Mouse (Mus musculus): Measurements from ENCODE around the gene Phactr3. TPM values are rescaled to one million over a fixed set of nuclear protein-coding genes. Genes with fewer than 3 reads are reported as not detected.

Gene Phactr3
- polyA plus RNA-seq, 1 experiment from 2014 or later: not detected

- H3K27me3 ChIP-seq: no peaks in the 10 kb centered on the region
- ChIA-PET POLR2A (no interaction called here), CTCF (no interaction called here)
- DNase-seq (ENCODE audit: low read depth, low spot score) (no peak), ATAC-seq (no peak)
- in situ Hi-C loops (cut with MboI; ENCODE audit: low pct_unique_long_range_greater_than_20kb): no loop called here
- TF ChIP-seq CTCF (IDR thresholded peaks at IDR 0.05): no peak
Measured at GRCm38 (mm10) chr2:178304188-178304529, 185.4 kb downstream of the Phactr3 start.

GRCm38 (mm10) chr2:178304669-178305068, 185.9 kb downstream of the Phactr3 start:
- CTCF ChIA-PET: no interaction called here
- peaks cover 2% of the 10 kb centered on the region for H3K27me3 ChIP-seq
- DNase-seq (ENCODE audit: low read depth, low spot score) (no peak), ATAC-seq (no peak)
- in situ Hi-C loops (cut with MboI; ENCODE audit: low pct_unique_long_range_greater_than_20kb): no loop called here
- no peak for TF ChIP-seq CTCF (IDR thresholded peaks at IDR 0.05)
- POLR2A ChIA-PET: no interaction called here

- ChIA-PET POLR2A (no interaction called here), CTCF (no interaction called here)
- no peak for TF ChIP-seq CTCF (IDR thresholded peaks at IDR 0.05)
- ATAC-seq (no peak), DNase-seq (ENCODE audit: low read depth, low spot score) (no peak)
- in situ Hi-C loops (cut with MboI; ENCODE audit: low pct_unique_long_range_greater_than_20kb): no loop called here
- H3K27me3 ChIP-seq: peaks cover 3% of the 10 kb centered on the region
Measured at GRCm38 (mm10) chr2:178313539-178313938, 194.8 kb downstream of the Phactr3 start.

GRCm38 (mm10) chr2:178316281-178316680, 197.5 kb downstream of the Phactr3 start:
- CTCF ChIA-PET: no interaction called here
- POLR2A ChIA-PET: no interaction called here
- in situ Hi-C loops (cut with MboI; ENCODE audit: low pct_unique_long_range_greater_than_20kb): no loop called here
- H3K27me3 ChIP-seq: no peaks in the 10 kb centered on the region
- no peak for TF ChIP-seq CTCF (IDR thresholded peaks at IDR 0.05)
- DNase-seq (ENCODE audit: low read depth, low spot score): no peak
- ATAC-seq: no peak

- ATAC-seq: no peak
- H3K27me3 ChIP-seq: no peaks in the 10 kb centered on the region
- DNase-seq (ENCODE audit: low read depth, low spot score): no peak
- POLR2A ChIA-PET: no interaction called here
- CTCF ChIA-PET: no interaction called here
- TF ChIP-seq CTCF (IDR thresholded peaks at IDR 0.05): no peak
- in situ Hi-C loops (cut with MboI; ENCODE audit: low pct_unique_long_range_greater_than_20kb): no loop called here
Measured at GRCm38 (mm10) chr2:178319766-178320165, 201.0 kb downstream of the Phactr3 start.

- in situ Hi-C loops (cut with MboI; ENCODE audit: low pct_unique_long_range_greater_than_20kb): no loop called here
- no peak for TF ChIP-seq CTCF (IDR thresholded peaks at IDR 0.05)
- ChIA-PET CTCF (no interaction called here), POLR2A (no interaction called here)
- no peak for DNase-seq (ENCODE audit: low read depth, low spot score)
- no peak for ATAC-seq
- H3K27me3 ChIP-seq: no peaks in the 10 kb centered on the region
Measured at GRCm38 (mm10) chr2:178321271-178321670, 202.5 kb downstream of the Phactr3 start.

GRCm38 (mm10) chr2:178324410-178324809, 205.6 kb downstream of the Phactr3 start:
- ChIA-PET CTCF (interaction anchor here (1.1 kb wide), 1 partner anchor 11 kb away, joined by 3 read pairs; no protein-coding TSS in a partner anchor), POLR2A (no interaction called here)
- no peaks in the 10 kb centered on the region for H3K27me3 ChIP-seq
- no peak for DNase-seq (ENCODE audit: low read depth, low spot score)
- no peak for TF ChIP-seq CTCF (IDR thresholded peaks at IDR 0.05)
- no peak for ATAC-seq
- in situ Hi-C loops (cut with MboI; ENCODE audit: low pct_unique_long_range_greater_than_20kb): no loop called here

GRCm38 (mm10) chr2:178324818-178325217, 206.0 kb downstream of the Phactr3 start:
- ATAC-seq (no peak), DNase-seq (ENCODE audit: low read depth, low spot score) (no peak)
- in situ Hi-C loops (cut with MboI; ENCODE audit: low pct_unique_long_range_greater_than_20kb): no loop called here
- no peaks in the 10 kb centered on the region for H3K27me3 ChIP-seq
- no peak for TF ChIP-seq CTCF (IDR thresholded peaks at IDR 0.05)
- POLR2A ChIA-PET: no interaction called here
- CTCF ChIA-PET: interaction anchor here (1.1 kb wide), 1 partner anchor 11 kb away, joined by 3 read pairs; no protein-coding TSS in a partner anchor

- ChIA-PET POLR2A (no interaction called here), CTCF (interaction anchor here (1.1 kb wide), 1 partner anchor 11 kb away, joined by 3 read pairs; no protein-coding TSS in a partner anchor)
- in situ Hi-C loops (cut with MboI; ENCODE audit: low pct_unique_long_range_greater_than_20kb): no loop called here
- ATAC-seq (no peak), DNase-seq (ENCODE audit: low read depth, low spot score) (no peak)
- no peaks in the 10 kb centered on the region for H3K27me3 ChIP-seq
- no peak for TF ChIP-seq CTCF (IDR thresholded peaks at IDR 0.05)
Measured at GRCm38 (mm10) chr2:178326067-178326466, 207.3 kb downstream of the Phactr3 start.

- TF ChIP-seq CTCF (IDR thresholded peaks at IDR 0.05): no peak
- H3K27me3 ChIP-seq: no peaks in the 10 kb centered on the region
- ATAC-seq (no peak), DNase-seq (ENCODE audit: low read depth, low spot score) (no peak)
- in situ Hi-C loops (cut with MboI; ENCODE audit: low pct_unique_long_range_greater_than_20kb): no loop called here
- ChIA-PET CTCF (interaction anchor here (1.1 kb wide), 1 partner anchor 10 kb away, joined by 3 read pairs; no protein-coding TSS in a partner anchor), POLR2A (no interaction called here)
Measured at GRCm38 (mm10) chr2:178326750-178327465, 208.1 kb downstream of the Phactr3 start.

- in situ Hi-C loops (cut with MboI; ENCODE audit: low pct_unique_long_range_greater_than_20kb): no loop called here
- CTCF ChIA-PET: no interaction called here
- POLR2A ChIA-PET: no interaction called here
Measured at GRCm38 (mm10) chr2:178327466-178328040, 208.8 kb downstream of the Phactr3 start.

More at GRCm38 (mm10) chr2:178327466-178328040, 208.8 kb downstream of the Phactr3 start:
- H3K27me3 ChIP-seq: no peaks in the 10 kb centered on the region
- ATAC-seq: no peak
- no peak for DNase-seq (ENCODE audit: low read depth, low spot score)
- TF ChIP-seq CTCF (IDR thresholded peaks at IDR 0.05): no peak

Measured in Patski (cell line).